Mouse (Mus musculus): ENCODE measurements around the gene Tmem119.

Tmem119 gene

DNA sequence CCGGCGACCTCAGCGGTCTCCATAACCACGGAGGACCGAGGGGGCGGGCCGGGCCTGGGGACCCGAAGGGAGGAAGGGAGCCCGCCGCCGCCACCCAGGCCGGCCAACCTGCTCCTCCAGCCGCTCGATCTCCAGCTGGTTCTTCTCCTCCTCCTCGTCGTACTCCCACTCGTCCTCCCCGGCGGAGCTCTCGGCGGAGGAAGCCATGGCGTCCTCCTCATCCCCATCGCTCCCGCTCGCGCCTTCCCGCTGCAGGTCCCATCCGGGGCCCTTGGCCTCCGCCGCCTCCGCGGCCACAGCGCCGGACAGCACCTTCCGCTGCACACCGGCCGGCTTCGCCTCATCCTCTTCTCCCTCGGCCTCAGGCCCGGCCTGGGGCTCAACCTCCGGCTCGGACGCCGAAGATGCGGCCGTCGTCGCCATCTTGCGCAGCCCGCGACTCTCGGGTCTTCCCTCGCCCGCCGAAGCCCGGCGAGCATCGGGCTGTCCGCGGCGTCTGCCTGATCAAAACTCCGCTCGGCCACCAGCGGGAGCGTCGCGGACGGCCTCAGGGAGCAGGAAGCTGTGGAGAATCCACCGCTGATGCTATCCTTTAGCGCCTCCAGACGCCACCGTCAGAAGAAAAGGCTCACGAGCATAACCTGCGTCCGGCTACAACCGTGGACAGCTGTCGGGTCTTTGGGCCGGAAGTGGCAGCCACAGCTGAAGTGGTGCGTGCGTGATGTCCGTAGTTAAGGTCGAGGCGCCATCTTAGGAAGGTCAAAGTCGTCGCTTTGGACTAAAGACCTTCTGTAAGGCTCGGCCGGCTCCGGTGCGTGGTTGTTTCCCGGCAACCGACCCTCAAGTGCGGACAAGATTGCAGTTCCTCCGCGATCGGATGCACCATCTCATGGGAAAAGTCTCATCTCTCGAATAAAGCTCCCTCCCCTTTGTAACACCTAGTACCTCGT lies 28.8 kb downstream of the Tmem119 start:
- peak; percentile 65; the same call in 1 of the 2 replicates for ATAC-seq (ENCODE audit: insufficient number of reproducible peaks, low FRiP score, low TSS enrichment)

GRCm38 (mm10) chr5:113768806-113769205 lies 31.5 kb downstream of the Tmem119 start:
- ATAC-seq (ENCODE audit: insufficient number of reproducible peaks, low FRiP score, low TSS enrichment) = no peak

GRCm38 (mm10) chr5:113765641-113766526 lies 34.4 kb downstream of the Tmem119 start:
- no peak for ATAC-seq (ENCODE audit: insufficient number of reproducible peaks, low FRiP score, low TSS enrichment)

DNA sequence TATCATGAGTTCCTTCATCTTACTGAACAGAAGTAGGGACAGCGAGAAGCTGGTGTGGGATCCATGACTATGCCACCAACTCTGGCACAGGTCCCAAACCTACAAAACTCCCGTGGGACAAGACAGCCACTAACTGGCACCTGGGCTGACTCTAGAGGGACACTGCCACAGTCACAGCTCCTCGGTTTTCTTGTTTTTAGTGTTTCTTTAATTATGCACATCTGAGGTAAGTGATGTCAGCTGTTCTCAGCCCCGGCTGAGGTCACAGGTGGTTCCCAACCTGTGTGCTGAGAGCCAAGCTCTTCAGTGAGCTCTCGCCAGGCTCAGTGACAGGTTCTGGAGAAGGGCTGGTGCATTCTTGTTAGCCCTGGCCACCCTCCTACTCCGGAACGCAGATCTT lies 35.9 kb downstream of the Tmem119 start:
- no peak for ATAC-seq (ENCODE audit: insufficient number of reproducible peaks, low FRiP score, low TSS enrichment)

DNA sequence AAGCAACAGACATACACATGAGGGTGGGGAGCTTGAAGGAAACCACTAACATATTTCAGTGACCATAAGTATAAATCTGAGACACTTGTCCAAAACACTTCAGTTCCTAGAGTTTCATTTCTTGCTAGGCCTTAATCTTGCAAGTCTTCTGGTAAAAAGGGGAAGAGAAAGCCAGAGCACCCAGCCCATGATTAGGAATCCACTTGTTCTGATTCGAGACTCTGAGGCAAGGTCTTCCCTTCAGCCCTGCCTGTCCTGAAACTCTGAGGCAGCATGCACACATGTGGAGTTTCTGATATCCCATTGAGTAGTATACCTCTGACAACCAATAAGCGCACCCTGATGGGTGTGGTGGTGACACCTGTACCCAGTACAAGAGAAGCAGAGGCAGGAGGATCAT lies 38.7 kb downstream of the Tmem119 start:
- no peak for ATAC-seq (ENCODE audit: insufficient number of reproducible peaks, low FRiP score, low TSS enrichment)

GRCm38 (mm10) chr5:113755347-113756030 lies 44.8 kb downstream of the Tmem119 start:
- ATAC-seq (ENCODE audit: insufficient number of reproducible peaks, low FRiP score, low TSS enrichment) = no peak

DNA sequence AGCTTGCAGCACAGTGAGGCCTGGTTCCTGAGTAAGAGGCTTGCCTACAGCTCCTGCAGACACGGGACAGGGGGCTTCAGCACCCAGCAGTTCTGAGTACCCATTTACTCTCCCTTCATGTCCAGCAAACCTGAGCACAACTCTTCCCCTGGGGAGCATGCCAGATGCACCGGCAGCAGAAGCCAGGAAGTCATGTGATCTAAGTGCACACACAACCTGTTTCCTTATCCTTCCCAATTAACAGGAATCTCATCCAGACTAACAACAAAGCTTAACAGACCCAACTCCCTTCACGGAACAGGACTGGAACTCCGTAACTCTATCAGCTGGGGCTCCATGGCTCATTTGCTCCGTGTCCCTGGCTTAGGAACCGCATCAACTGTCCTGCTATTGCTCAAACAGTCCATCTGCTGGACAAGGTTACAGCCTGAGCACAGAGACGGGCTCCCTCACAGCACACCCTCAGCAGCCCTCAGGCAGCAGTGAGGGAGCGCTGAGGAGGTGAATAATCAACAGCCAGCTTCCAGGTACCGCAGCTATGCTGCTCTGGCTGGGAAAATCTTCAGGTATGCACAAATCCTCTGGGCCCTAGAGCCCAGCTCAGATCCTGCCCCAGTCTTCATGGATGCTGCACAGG lies 48.7 kb downstream of the Tmem119 start:
- peak; percentile 52; the same call in 1 of the 2 replicates for ATAC-seq (ENCODE audit: insufficient number of reproducible peaks, low FRiP score, low TSS enrichment)

DNA sequence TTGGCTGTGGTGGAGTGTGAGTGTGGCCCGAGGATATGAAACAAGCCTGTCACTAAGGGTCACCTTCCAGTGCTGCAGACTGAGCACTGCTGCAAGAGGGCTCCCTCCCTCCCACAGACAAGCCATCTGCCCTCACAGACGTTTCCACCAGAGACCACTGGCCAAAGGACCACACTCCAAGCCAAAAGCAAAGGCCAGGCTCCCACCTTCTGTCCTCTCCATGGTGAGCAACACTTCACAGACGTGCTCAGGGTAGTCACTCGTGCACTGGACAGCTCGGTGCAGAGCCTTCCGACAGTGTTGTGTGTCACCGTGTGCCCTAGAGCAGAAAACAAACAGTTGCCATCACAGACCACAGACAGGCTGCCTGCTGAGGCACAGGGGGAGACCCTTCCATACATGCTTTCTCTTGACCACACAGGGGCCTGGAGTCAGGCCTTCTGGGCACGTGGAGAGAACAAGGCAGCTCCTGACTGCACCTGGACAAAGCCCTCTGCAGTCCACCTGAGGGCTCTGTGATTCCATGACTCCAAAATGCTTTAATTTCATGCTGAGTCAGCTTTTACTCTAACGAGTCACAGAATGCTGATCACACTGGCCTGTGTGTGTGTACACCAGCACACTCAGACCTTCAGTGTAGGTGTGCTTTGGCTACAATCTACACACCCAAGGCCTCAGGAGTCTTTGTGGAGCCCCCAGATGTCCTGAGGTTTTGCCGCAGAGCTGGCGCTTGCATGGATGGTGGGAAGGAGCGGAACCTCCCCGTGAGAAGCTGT lies 51.6 kb downstream of the Tmem119 start:
- ATAC-seq (ENCODE audit: insufficient number of reproducible peaks, low FRiP score, low TSS enrichment) = no peak

GRCm38 (mm10) chr5:113747629-113748028 lies 52.7 kb downstream of the Tmem119 start:
- no peak for ATAC-seq (ENCODE audit: insufficient number of reproducible peaks, low FRiP score, low TSS enrichment)
